Comparison of ENCODE assay signal across 1 mouse cellular context in the genomic region with DNA sequence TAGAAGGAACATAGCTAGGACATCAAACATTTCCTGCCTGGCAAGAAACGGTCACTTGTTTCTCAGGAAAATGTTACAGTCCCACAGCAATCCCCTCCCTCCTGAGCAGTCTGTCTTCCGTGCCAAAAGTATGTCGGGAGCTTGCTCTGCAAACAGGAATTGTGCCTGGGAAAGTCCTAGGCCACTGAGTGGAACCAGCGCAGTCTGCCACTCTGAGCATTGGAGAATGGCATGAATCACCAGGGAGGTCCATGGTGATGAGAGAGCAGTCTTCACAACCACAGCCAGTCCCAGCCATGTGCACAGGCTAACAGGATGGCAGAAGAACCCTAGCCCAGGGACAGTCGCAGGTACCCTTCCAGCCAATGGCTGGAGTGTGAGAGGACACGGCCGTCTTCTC.
TF ChIP-seq lines count a peak whose summit lies in the region.

No protein-coding gene starts in this region.

TF ChIP-seq in CH12.LX, 34 proteins besides CTCF, POLR2A, EP300 and RAD21 (continued from another document):
- TF ChIP-seq JUND (conservative IDR thresholded peaks at IDR 0.05; ENCODE audit: low read depth, low read length) (no peak), TBP (conservative IDR thresholded peaks at IDR 0.05; ENCODE audit: low read depth, low read length) (no peak), NRF1 (IDR thresholded peaks at IDR 0.05; ENCODE audit: low read depth, low read length) (no peak)
